Mouse (Mus musculus) stomach, embryonic 14.5 days (tissue): ENCODE measurements around the gene Mypop. TPM values are rescaled to one million over a fixed set of nuclear protein-coding genes. Genes with fewer than 3 reads are reported as not detected.

Experiments used
- ATAC-seq: fragments of 200-750 bp; cut with Nextera tagmentation; 2 replicates; pipeline ENCODE4 v1.8.0; 2017; ENCODE audit warnings: low read depth, moderate TSS enrichment; ENCODE audit not compliant: insufficient number of reproducible peaks, insufficient read depth, low FRiP score
- H3K27ac ChIP-seq: fragments of 300-500 bp; sonication (generic); 2 replicates; pipeline ENCODE4 v1.5.1; 2014; ENCODE audit warnings: mild to moderate bottlenecking, low read length, moderate library complexity, mixed read lengths
- H3K27me3 ChIP-seq: fragments of 300-500 bp; sonication (generic); 2 replicates; pipeline ENCODE4 v1.6.1; 2014; ENCODE audit warnings: low read length, control low read depth, mixed read lengths; ENCODE audit not compliant: control insufficient read depth, insufficient read depth
- H3K36me3 ChIP-seq: fragments of 300-500 bp; sonication (generic); 2 replicates; pipeline ENCODE4 v1.6.1; 2014; ENCODE audit warnings: mild to moderate bottlenecking, control low read depth, low read length, moderate library complexity, mixed read lengths; ENCODE audit not compliant: control insufficient read depth, insufficient read depth
- H3K4me1 ChIP-seq: fragments of 300-500 bp; sonication (generic); 2 replicates; pipeline ENCODE4 v1.6.1; 2014; ENCODE audit warnings: low read length, control low read depth, mixed read lengths; ENCODE audit not compliant: control insufficient read depth, insufficient read depth
- H3K4me2 ChIP-seq: fragments of 300-500 bp; sonication (generic); replicated peaks from 2 replicates; pipeline ENCODE4 v1.6.1; 2014; ENCODE audit warnings: low read depth, low read length, control low read depth
- H3K4me3 ChIP-seq: fragments of 300-500 bp; sonication (generic); 2 replicates; pipeline ENCODE4 v1.5.1; 2014; ENCODE audit warnings: low read depth, low read length, control low read depth
- H3K9ac ChIP-seq: fragments of 300-500 bp; sonication (generic); replicated peaks from 2 replicates; pipeline ENCODE4 v1.6.1; 2014; ENCODE audit warnings: low read depth, mild to moderate bottlenecking, control low read depth, low read length, moderate library complexity, mixed read lengths
- H3K9me3 ChIP-seq: fragments of 300-500 bp; sonication (generic); 2 replicates; pipeline ENCODE4 v1.6.1; 2016; ENCODE audit warnings: low read depth, low read length, control low read depth; ENCODE audit not compliant: control insufficient read depth
- WGBS: fragments of 180-500 bp; shearing (Covaris S2); extraction: QIAGEN DNeasy Blood & Tissue Kit; methylation state at CpG from one replicate; pipeline ENCODE4 v1.1.7; 2014; 5-methylcytosine and 5-hydroxymethylcytosine counted together
- polyA plus RNA-seq: library from polyadenylated mRNA; unstranded; fragments of >200 nt; fragmentation: Nextera tagmentation; extraction: Ambion mirVana; gene quantifications from 2 replicates; pipeline ENCODE4 v1.2.1, GENCODE M21; 2014

The Mypop gene
- polyA plus RNA-seq, 1 experiment from 2014 or later, result 3.0 TPM

DNA sequence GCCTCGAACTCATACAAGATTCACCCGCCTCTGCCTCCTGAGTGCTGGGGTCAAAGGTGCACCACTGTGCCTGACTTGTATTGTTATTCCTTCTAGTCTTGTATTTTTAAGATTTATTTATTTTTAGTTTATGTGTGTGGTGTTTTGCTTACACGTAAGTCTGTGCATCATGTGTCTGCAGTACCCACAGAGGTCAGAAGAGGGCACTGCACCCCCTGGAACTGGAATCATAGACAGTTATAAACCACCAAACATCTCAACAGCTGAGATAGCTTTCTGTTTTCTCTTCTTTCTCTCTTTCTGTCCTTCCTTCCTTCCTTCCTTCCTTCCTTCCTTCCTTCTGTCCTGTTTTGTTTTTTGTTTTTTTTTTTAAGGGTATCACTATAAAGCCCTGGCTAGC, 20.1 kb upstream of the Mypop start:
- H3K9ac ChIP-seq, result no peak overlapping the region
- no peak overlapping the region for H3K27ac ChIP-seq
- whole genome bisulfite sequencing, result 79% methylated on average over 3 of the region's 3 CpGs
- H3K4me2 ChIP-seq, result no peak overlapping the region
- no peaks in the 10 kb centered on the region for H3K9me3 ChIP-seq
- 0 out of 2 replicates have a peak, but pooled peaks cover 1% of the 10 kb centered on the region for H3K27me3 ChIP-seq
- no peak for ATAC-seq
- no peaks in the 10 kb centered on the region for H3K4me1 ChIP-seq
- no peak overlapping the region for H3K4me3 ChIP-seq
- no peaks in the 10 kb centered on the region for H3K36me3 ChIP-seq

DNA sequence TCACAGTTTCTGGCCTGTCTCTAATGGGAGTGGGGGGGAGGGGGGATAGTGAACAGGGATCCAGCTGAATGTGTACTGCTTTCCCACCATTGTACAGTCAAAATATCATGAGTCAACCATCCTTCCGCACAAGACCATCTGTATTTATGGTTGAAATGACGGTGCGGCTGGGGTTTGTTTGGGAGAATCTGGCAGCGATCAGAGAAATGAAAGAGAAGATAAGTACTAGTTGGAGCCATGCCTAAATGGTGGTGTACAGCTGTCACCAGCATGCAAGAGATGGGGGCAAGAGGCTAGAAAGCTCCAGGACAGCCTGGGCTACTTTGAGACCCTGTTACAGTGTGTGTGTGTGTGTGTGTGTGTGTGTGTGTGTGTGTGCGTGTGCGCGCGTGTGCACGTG, 12.7 kb upstream of the Mypop start:
- Histone ChIP-seq H3K4me2 (no peak overlapping the region), H3K9ac (no peak overlapping the region), H3K4me1 (no peaks in the 10 kb centered on the region), H3K27ac (no peak overlapping the region), H3K36me3 (no peaks in the 10 kb centered on the region), H3K9me3 (no peaks in the 10 kb centered on the region), H3K4me3 (no peak overlapping the region), H3K27me3 (no peaks in the 10 kb centered on the region)
- 77% methylated on average over 9 of the region's 9 CpGs for WGBS
- no peak for ATAC-seq

DNA sequence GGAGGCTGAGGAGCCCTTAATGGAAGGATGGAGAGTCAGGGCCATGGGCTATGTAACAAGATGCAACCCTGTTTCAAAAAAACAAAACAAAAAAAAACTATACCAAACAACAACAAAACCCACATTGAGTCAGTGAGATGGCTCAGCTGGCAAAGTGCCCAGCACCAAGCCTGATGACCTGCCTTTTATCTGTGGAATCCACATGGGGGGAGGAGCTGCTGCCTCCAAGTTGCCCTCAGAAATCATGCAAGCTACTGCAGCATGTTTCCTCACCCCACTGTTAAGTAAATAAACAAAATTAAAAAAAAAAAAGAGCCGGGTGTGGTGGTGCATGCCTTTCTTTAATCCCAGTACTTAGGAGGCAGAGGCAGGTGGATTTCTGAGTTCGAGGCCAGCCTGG, 4.5 kb upstream of the Mypop start:
- no peaks in the 10 kb centered on the region for H3K36me3 ChIP-seq
- H3K4me3 ChIP-seq, result no peak overlapping the region
- H3K27ac ChIP-seq, result no peak overlapping the region
- 0 out of 2 replicates have a peak, but pooled peaks cover 5% of the 10 kb centered on the region for H3K4me1 ChIP-seq
- H3K27me3 ChIP-seq, result no peaks in the 10 kb centered on the region
- H3K9ac ChIP-seq, result no peak overlapping the region
- no peak overlapping the region for H3K4me2 ChIP-seq
- no peaks in the 10 kb centered on the region for H3K9me3 ChIP-seq
- 70% methylated on average over 2 of the region's 2 CpGs for WGBS
- no peak for ATAC-seq

DNA sequence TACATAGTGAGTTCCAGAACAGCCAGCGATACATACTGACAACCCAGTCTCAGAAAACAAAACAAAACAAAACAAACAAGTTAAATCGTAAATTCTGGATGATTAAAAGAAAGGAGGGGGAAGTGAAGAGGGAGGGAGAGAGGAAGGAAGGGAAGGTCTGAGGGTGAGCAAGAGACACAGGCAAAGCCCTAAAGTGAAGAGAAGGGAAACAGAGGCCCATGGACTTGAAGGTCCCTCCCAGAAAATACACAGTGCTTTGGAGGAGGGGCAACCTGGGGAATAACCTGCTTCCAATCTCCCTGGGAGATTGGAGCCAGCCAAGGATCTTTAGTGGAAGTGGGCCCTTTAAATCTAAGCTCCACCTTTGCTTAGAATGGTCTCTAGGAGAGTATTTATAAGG, 3.9 kb upstream of the Mypop start, which contains the start of gene Nanos2:
Nanos2 (plus strand) TSS at position 301 of the 400 bp plus-strand sequence.
- Histone ChIP-seq H3K9me3 (no peaks in the 10 kb centered on the region), H3K9ac (no peak within 1 kb of the TSS), H3K4me3 (no peak within 1 kb of the TSS), H3K27me3 (no peaks in the 10 kb centered on the region), H3K36me3 (no peaks in the 10 kb centered on the region), H3K4me2 (no peak within 1 kb of the TSS), H3K4me1 (0 out of 2 replicates have a peak, but pooled peaks cover 6% of the 10 kb centered on the region), H3K27ac (no peak within 1 kb of the TSS)
- ATAC-seq, result no peak
- 68% methylated on average over 2 of the region's 2 CpGs for WGBS

DNA sequence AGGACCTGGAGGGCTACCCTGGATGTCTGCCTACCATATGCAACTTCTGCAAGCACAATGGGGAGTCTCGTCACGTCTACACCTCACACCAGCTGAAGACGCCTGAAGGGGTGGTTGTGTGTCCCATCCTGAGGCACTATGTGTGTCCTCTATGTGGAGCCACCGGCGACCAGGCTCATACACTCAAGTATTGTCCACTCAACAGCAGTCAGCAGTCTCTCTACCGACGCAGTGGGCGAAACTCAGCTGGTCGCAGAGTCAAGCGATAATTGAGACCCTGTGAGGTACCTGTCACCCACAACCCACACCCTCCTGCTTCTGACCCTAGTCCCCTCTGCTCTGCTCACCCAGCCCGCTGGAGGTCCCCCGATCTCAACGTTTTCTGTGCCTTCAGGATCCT, 3.3 kb upstream of the Mypop start:
- no peak overlapping the region for H3K4me2 ChIP-seq
- no peak overlapping the region for H3K4me3 ChIP-seq
- H3K4me1 ChIP-seq, result 0 out of 2 replicates have a peak, but pooled peaks cover 6% of the 10 kb centered on the region
- H3K27ac ChIP-seq, result no peak overlapping the region
- no peak overlapping the region for H3K9ac ChIP-seq
- 71% methylated on average over 13 of the region's 13 CpGs for WGBS
- H3K9me3 ChIP-seq, result no peaks in the 10 kb centered on the region
- no peaks in the 10 kb centered on the region for H3K27me3 ChIP-seq
- H3K36me3 ChIP-seq, result no peaks in the 10 kb centered on the region
- ATAC-seq, result no peak

DNA sequence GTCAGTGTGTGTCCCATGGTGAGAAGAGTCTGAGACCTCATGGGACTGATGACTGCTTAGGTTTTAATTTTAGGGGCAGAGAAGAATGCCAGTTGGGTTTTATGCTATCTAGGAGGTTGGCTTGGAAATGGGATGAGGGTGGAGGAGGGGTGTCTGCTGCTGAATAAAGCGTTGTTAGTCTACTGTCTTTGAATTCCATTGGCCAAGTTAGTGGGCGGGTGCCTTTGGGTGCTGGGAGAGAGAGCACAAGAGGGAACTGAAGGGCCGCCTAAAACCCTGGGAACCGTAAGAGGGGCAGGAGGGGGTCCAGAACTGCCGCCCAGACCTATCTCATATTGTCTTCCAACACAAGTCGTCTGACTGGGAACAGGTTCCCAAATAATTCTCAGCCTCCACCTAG, 2.3 kb upstream of the Mypop start:
- H3K27me3 ChIP-seq, result no peaks in the 10 kb centered on the region
- no peak overlapping the region for H3K4me3 ChIP-seq
- H3K4me1 ChIP-seq, result 0 out of 2 replicates have a peak, but pooled peaks cover 6% of the 10 kb centered on the region
- no peak overlapping the region for H3K4me2 ChIP-seq
- no peaks in the 10 kb centered on the region for H3K9me3 ChIP-seq
- WGBS, result 66% methylated on average over 6 of the region's 6 CpGs
- no peaks in the 10 kb centered on the region for H3K36me3 ChIP-seq
- no peak for ATAC-seq
- H3K27ac ChIP-seq, result no peak overlapping the region
- no peak overlapping the region for H3K9ac ChIP-seq

DNA sequence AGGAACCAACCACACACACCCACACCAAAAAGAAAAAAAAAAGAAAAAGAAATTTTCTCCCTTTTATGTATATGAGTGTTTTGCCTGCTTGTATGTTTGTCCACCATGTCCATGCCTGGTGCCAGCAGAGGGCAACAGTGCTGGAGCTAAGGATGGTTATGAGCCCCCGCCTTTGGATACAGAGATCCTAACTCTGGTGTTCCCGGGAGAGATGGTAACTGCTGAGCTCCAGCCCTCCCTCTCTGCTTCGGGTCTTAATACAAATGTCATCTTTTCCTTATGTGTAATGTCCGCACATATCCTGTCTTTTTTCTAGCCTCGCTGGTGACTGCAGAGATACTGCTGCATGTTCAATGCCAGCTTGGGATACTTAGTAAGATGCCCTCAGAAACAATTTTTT, 1.1 kb upstream of the Mypop start:
- Histone ChIP-seq H3K9ac (no peak overlapping the region), H3K4me1 (0 out of 2 replicates have a peak, but pooled peaks cover 6% of the 10 kb centered on the region), H3K36me3 (no peaks in the 10 kb centered on the region), H3K4me3 (peak overlapping the region; percentile 48), H3K27me3 (no peaks in the 10 kb centered on the region), H3K27ac (no peak overlapping the region), H3K4me2 (peak overlapping the region; percentile 88), H3K9me3 (no peaks in the 10 kb centered on the region)
- no peak for ATAC-seq
- WGBS, result 8% methylated on average over 5 of the region's 5 CpGs

DNA sequence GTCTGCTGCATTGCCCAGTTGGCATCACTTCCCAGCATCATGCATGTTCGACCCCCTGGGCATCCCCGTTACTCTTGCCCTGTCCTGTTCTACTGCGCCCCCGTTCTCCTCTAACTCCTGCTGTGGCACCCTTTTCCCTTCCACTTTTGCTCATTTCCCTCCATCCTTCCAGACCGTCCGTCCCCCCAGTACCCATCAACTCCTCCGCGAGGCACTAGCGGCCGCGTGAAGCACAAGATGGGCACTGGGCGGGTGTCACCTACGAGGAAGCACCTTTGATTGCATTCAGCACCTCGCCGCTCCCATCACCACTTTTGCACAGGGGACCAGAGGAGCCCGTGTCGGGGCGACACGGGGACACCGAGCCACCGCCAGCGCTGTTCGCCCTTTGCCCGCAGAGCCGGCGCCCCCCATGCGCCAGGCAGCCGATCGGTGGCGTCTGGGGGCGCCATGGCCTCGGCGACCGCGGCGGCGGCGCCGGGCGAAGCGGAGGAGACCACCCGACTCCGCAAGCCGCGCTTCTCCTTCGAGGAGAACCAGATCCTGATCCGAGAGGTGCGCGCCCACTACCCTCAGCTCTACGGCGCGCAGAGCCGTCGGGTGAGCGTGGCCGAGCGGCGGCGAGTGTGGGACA, 732 bp downstream of the Mypop start:
- Histone ChIP-seq H3K4me3 (peak overlapping the region; percentile 48), H3K9ac (peak overlapping the region; percentile 30; the same call in 1 of the 2 replicates), H3K27ac (no peak overlapping the region), H3K27me3 (no peaks in the 10 kb centered on the region), H3K36me3 (peaks cover 7% of the 10 kb centered on the region; the same call in 1 of the 2 replicates), H3K4me1 (0 out of 2 replicates have a peak, but pooled peaks cover 6% of the 10 kb centered on the region), H3K4me2 (peak overlapping the region; percentile 88), H3K9me3 (no peaks in the 10 kb centered on the region)
- WGBS, result under 1% methylated on average over 58 of the region's 59 CpGs
- no peak for ATAC-seq

DNA sequence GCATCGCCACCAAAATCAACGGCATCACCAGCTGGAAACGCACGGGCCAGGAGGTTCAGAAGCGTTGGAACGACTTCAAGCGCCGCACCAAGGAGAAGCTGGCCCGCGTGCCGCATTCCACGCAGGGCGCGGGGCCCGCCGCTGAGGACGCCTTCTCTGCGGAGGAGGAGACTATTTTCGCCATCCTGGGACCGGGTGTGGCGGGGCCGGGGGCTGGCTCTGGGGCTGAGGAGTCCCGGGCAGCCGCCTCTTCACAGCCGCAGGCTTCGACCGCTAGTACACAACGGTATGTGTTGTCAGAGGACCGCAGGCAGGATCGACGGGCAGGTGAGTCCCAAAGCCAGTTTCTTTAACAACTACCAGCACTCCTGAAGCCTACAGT, 1.2 kb downstream of the Mypop start:
- 2% methylated on average over 31 of the region's 31 CpGs for WGBS
- peak overlapping the region; percentile 88 for H3K4me2 ChIP-seq
- 0 out of 2 replicates have a peak, but pooled peaks cover 6% of the 10 kb centered on the region for H3K4me1 ChIP-seq
- H3K9ac ChIP-seq, result no peak overlapping the region
- H3K27ac ChIP-seq, result no peak overlapping the region
- peak overlapping the region; percentile 48 for H3K4me3 ChIP-seq
- no peaks in the 10 kb centered on the region for H3K9me3 ChIP-seq
- no peak for ATAC-seq
- no peaks in the 10 kb centered on the region for H3K27me3 ChIP-seq
- peaks cover 7% of the 10 kb centered on the region; the same call in 1 of the 2 replicates for H3K36me3 ChIP-seq
